Mouse (Mus musculus) MEL (cell line): ENCODE measurements around the gene Ogg1. TPM values are rescaled to one million over a fixed set of nuclear protein-coding genes. Genes with fewer than 3 reads are reported as not detected.

Experiments used
- DNase-seq: peaks from one replicate; pipeline ENCODE4 v3.0.0; 2011; ENCODE audit warnings: low read depth, low spot score
- H3K27ac ChIP-seq: 2 replicates; pipeline ENCODE4 v1.5.1; 2012; ENCODE audit warnings: low read depth, mild to moderate bottlenecking, control low read depth, low read length, moderate library complexity; ENCODE audit not compliant: control insufficient read depth
- H3K27me3 ChIP-seq, 2 experiments: fragments of 150-350 bp in 1 of 2; sonication (generic) in 1 of 2; 2 replicates each; pipeline ENCODE4 v1.6.1; 2012; ENCODE audit warnings: low read length in 2 of 2, mild to moderate bottlenecking in 2 of 2, improper control_type of control experiment in 1 of 2, moderate library complexity in 1 of 2; ENCODE audit not compliant: insufficient read depth in 2 of 2, control insufficient read depth in 1 of 2
- H3K36me3 ChIP-seq, 2 experiments: 2 replicates each; pipeline ENCODE4 v1.6.1; 2012 to 2014; ENCODE audit warnings: low read length in 2 of 2, improper control_type of control experiment in 1 of 2, inconsistent platforms in 1 of 2, mild to moderate bottlenecking in 1 of 2; ENCODE audit not compliant: insufficient read depth in 2 of 2, control insufficient read depth in 1 of 2
- H3K4me1 ChIP-seq, 2 experiments: fragments of 150-350 bp in 1 of 2; sonication (generic) in 1 of 2; 2 replicates each; pipeline ENCODE4 v1.6.1; 2012; ENCODE audit warnings: low read length in 2 of 2, improper control_type of control experiment in 1 of 2, mild to moderate bottlenecking in 1 of 2; ENCODE audit not compliant: insufficient read depth in 2 of 2, control insufficient read depth in 1 of 2
- H3K4me3 ChIP-seq, 2 experiments: fragments of 150-350 bp in 1 of 2; sonication (generic) in 1 of 2; 2 replicates each; pipeline ENCODE4 v1.5.1; 2012; ENCODE audit warnings: low read depth in 2 of 2, low read length in 2 of 2, mild to moderate bottlenecking in 2 of 2, moderate library complexity in 2 of 2, control low read depth in 1 of 2, improper control_type of control experiment in 1 of 2; ENCODE audit not compliant: control insufficient read depth in 1 of 2, insufficient read depth in 1 of 2
- H3K79me2 ChIP-seq: 2 replicates; pipeline ENCODE4 v1.6.1; 2012; ENCODE audit warnings: mild to moderate bottlenecking, low read length, moderate library complexity; ENCODE audit not compliant: control insufficient read depth, poor library complexity, insufficient read depth
- H3K9ac ChIP-seq: 2 replicates; pipeline ENCODE4 v1.6.1; 2012; ENCODE audit warnings: low read depth, mild to moderate bottlenecking, control low read depth, low read length, moderate library complexity; ENCODE audit not compliant: control insufficient read depth, poor library complexity, severe bottlenecking
- H3K9me3 ChIP-seq: fragments of 150-350 bp; sonication (generic); replicated peaks from 2 replicates; pipeline ENCODE4 v1.6.1; 2012; ENCODE audit warnings: mild to moderate bottlenecking, low read length, improper control_type of control experiment, moderate library complexity; ENCODE audit not compliant: insufficient read depth
- CTCF ChIP-seq, 3 experiments: IDR thresholded peaks in 2 of 3; conservative IDR thresholded peaks in 1 of 3; 2 replicates each; pipeline ENCODE4 v1.5.1; 2011 to 2012; ENCODE audit warnings: low read length in 3 of 3, low read depth in 2 of 3, mild to moderate bottlenecking in 2 of 3, improper control_type of control experiment in 1 of 3, inconsistent platforms in 1 of 3, mixed read lengths in 1 of 3, moderate library complexity in 1 of 3; ENCODE audit not compliant: control insufficient read depth in 1 of 3, insufficient read depth in 1 of 3, poor library complexity in 1 of 3, severe bottlenecking in 1 of 3
- E2F4 ChIP-seq: IDR thresholded peaks from 2 replicates; pipeline ENCODE4 v1.6.1; 2011; ENCODE audit warnings: low read depth, low read length, improper control_type of control experiment, borderline replicate concordance
- ELF1 ChIP-seq: IDR thresholded peaks from 2 replicates; pipeline ENCODE4 v1.6.1; 2014; ENCODE audit warnings: low read depth, mild to moderate bottlenecking, inconsistent platforms, low read length, improper control_type of control experiment, moderate library complexity
- GABPA ChIP-seq: IDR thresholded peaks from 2 replicates; pipeline ENCODE4 v1.6.1; 2012; ENCODE audit warnings: low read depth, mild to moderate bottlenecking, inconsistent platforms, low read length, improper control_type of control experiment, moderate library complexity
- GATA1 ChIP-seq: IDR thresholded peaks from 2 replicates; pipeline ENCODE4 v1.6.1; 2011; ENCODE audit warnings: low read depth, low read length, improper control_type of control experiment
- HCFC1 ChIP-seq: IDR thresholded peaks from 2 replicates; pipeline ENCODE4 v1.6.1; 2012; ENCODE audit warnings: low read depth, mild to moderate bottlenecking, inconsistent platforms, low read length, improper control_type of control experiment, moderate library complexity
- KAT2A ChIP-seq: conservative IDR thresholded peaks from 2 replicates; pipeline ENCODE4 v1.6.1; 2012; ENCODE audit warnings: low read depth, low read length, improper control_type of control experiment, inconsistent platforms
- MAFK ChIP-seq: IDR thresholded peaks from 2 replicates; pipeline ENCODE4 v1.6.1; 2011; ENCODE audit warnings: low read depth, mild to moderate bottlenecking, low read length, improper control_type of control experiment, borderline replicate concordance
- MAX ChIP-seq: IDR thresholded peaks from 2 replicates; pipeline ENCODE4 v1.6.1; 2011; ENCODE audit warnings: low read length, improper control_type of control experiment
- MAZ ChIP-seq: IDR thresholded peaks from 2 replicates; pipeline ENCODE4 v1.6.1; 2012; ENCODE audit warnings: low read depth, mild to moderate bottlenecking, inconsistent platforms, low read length, improper control_type of control experiment
- MXI1 ChIP-seq: IDR thresholded peaks from 2 replicates; pipeline ENCODE4 v1.6.1; 2011; ENCODE audit warnings: mild to moderate bottlenecking, low read depth, low read length, improper control_type of control experiment
- POLR2A ChIP-seq, 2 experiments: IDR thresholded peaks; 2 replicates each; pipeline ENCODE4 v1.6.1; 2011 to 2012; ENCODE audit warnings: low read length in 2 of 2, mild to moderate bottlenecking in 2 of 2, control low read depth in 1 of 2, improper control_type of control experiment in 1 of 2, low read depth in 1 of 2, moderate library complexity in 1 of 2; ENCODE audit not compliant: control insufficient read depth in 1 of 2, insufficient read depth in 1 of 2, poor library complexity in 1 of 2
- POLR2AphosphoS2 ChIP-seq: IDR thresholded peaks from 2 replicates; pipeline ENCODE4 v1.6.1; 2011; ENCODE audit warnings: low read length, improper control_type of control experiment
- POLR2AphosphoS5 ChIP-seq: IDR thresholded peaks from 2 replicates; pipeline ENCODE4 v1.6.1; 2012; ENCODE audit warnings: low read depth, borderline replicate concordance, mild to moderate bottlenecking, inconsistent platforms, low read length, moderate library complexity, mixed read lengths
- RAD21 ChIP-seq: IDR thresholded peaks from 2 replicates; pipeline ENCODE4 v1.6.1; 2011; ENCODE audit warnings: mild to moderate bottlenecking, low read depth, low read length, improper control_type of control experiment
- RCOR1 ChIP-seq: IDR thresholded peaks from 2 replicates; pipeline ENCODE4 v1.6.1; 2012; ENCODE audit warnings: low read depth, mild to moderate bottlenecking, inconsistent platforms, low read length, improper control_type of control experiment
- SMC3 ChIP-seq: IDR thresholded peaks from 2 replicates; pipeline ENCODE4 v1.6.1; 2011; ENCODE audit warnings: low read depth, low read length, improper control_type of control experiment
- TAL1 ChIP-seq: IDR thresholded peaks from 2 replicates; pipeline ENCODE4 v1.6.1; 2012; ENCODE audit warnings: mild to moderate bottlenecking, inconsistent platforms, low read length, moderate library complexity, mixed read lengths
- UBTF ChIP-seq: IDR thresholded peaks from 2 replicates; pipeline ENCODE4 v1.6.1; 2012; ENCODE audit warnings: low read depth, mild to moderate bottlenecking, inconsistent platforms, low read length, improper control_type of control experiment, moderate library complexity, borderline replicate concordance; ENCODE audit not compliant: insufficient read depth
- USF1 ChIP-seq: IDR thresholded peaks from 2 replicates; pipeline ENCODE4 v1.6.1; 2014; ENCODE audit warnings: low read depth, mild to moderate bottlenecking, inconsistent platforms, low read length, improper control_type of control experiment, moderate library complexity
- ZKSCAN1 ChIP-seq: IDR thresholded peaks from 2 replicates; pipeline ENCODE4 v1.6.1; 2012; ENCODE audit warnings: low read depth, mild to moderate bottlenecking, inconsistent platforms, low read length, improper control_type of control experiment, moderate library complexity
- ZMIZ1 ChIP-seq: IDR thresholded peaks from 2 replicates; pipeline ENCODE4 v1.6.1; 2012; ENCODE audit warnings: low read depth, mild to moderate bottlenecking, inconsistent platforms, low read length, improper control_type of control experiment, moderate library complexity
- ZNF384 ChIP-seq: IDR thresholded peaks from 2 replicates; pipeline ENCODE4 v1.6.1; 2012; ENCODE audit warnings: low read depth, mild to moderate bottlenecking, inconsistent platforms, low read length, improper control_type of control experiment
- polyA plus RNA-seq, 2 experiments: library from polyadenylated mRNA; stranded (reverse) in 1 of 2; unstranded in 1 of 2; fragments of >175 nt in 1 of 2; fragments of >200 nt in 1 of 2; gene quantifications; 2 replicates each; pipeline versions ENCODE4 v1.2.1 to v1.2.4; 2012; ENCODE audit warnings: low replicate concordance in 2 of 2, low read depth in 1 of 2; ENCODE audit not compliant: insufficient read length in 2 of 2, insufficient read depth in 1 of 2, missing spikeins in 1 of 2
- total RNA-seq: library from RNA; depleted of rRNA; stranded (reverse); fragments of 300-350 nt; gene quantifications from 2 replicates; pipeline ENCODE4 v1.2.3, GENCODE M21; 2012

Gene Ogg1
- total and polyA plus RNA-seq, 3 experiments, result 8.7 to 20.0 TPM; not detected in 1

DNA sequence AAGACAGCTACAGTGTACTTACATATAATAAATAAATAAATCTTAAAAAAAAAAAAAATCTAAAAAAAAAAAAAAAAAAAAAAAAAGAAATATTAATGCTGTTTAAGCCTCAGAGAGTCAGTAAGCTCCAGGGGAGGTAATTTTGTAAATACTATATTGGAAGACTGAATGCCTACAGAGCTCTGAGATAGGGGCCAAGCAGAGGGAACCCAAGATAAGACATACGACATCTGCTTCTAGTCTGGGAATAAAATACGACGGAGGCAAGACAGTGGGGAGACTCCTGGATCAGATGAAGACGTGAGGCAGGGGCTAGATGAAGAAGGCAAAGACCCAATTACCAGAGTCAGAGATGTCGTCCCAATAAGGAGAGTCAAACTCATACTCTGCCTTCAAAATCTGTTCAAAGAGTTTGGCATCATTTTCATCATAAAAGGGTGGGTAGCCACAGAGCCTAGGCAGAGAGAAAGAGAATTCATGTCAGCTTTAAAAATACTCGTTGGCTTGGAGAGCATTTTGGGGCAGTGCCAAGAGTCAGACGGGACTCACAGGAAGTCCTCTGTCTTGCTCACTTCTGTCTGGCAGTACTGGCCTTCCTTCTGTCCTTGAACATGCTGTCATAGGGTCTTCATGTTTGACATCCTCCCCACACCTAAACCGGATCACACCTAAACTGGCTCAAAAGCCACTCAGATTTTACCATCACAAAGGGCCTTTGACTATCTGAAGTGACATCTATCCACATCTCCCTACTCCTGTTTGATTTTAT is 10.3 kb downstream of the Ogg1 start:
- Histone ChIP-seq H3K27ac (no peak overlapping the region), H3K36me3 (no peaks in the 10 kb centered on the region), H3K4me3 (no peak overlapping the region), H3K9ac (no peak overlapping the region), H3K4me1 (no peaks in the 10 kb centered on the region), H3K9me3 (no peaks in the 10 kb centered on the region), H3K27me3 (no peaks in the 10 kb centered on the region), H3K79me2 (no peaks in the 10 kb centered on the region)
- TF ChIP-seq RAD21, result no peak
- TF ChIP-seq POLR2A (IDR thresholded peaks at IDR 0.05; ENCODE audit: control insufficient read depth in 1 of 2, insufficient read depth in 1 of 2, low read depth in 1 of 2, low read length in 2 of 2, poor library complexity in 1 of 2), result no peak
- TF ChIP-seq CTCF (IDR thresholded peaks at IDR 0.05 in 2 of 3, conservative IDR thresholded peaks at IDR 0.05 in 1 of 3; ENCODE audit: control insufficient read depth in 1 of 3, insufficient read depth in 1 of 3, low read depth in 2 of 3, low read length in 3 of 3, poor library complexity in 1 of 3, severe bottlenecking in 1 of 3), result no peak
- TF ChIP-seq SMC3, result no peak
- TF ChIP-seq POLR2AphosphoS2, result no peak
- TF ChIP-seq GATA1, result no peak
- no peak for TF ChIP-seq ZKSCAN1
- TF ChIP-seq MAFK, result no peak
- TF ChIP-seq USF1, result no peak
- peak; percentile 52 for DNase-seq

DNA sequence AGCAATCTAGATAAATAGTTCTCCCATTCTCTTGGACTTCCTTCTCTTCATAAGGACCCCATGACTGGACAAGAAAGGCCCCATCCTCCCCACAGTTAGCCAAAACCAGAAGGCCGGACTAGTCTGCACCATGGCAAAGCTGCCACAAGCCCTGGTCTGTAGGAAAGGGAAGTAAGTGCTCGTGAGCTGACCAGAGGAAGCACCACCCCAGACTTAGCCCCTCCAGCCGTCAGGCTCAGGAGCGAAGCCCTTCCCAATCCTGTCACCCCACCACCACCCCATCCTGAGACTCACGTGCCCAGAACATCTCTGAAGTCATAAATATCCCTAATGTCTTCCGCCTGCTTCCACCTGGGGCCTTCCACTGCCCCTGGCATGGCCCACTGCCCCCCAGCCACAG is 14.8 kb downstream of the Ogg1 start:
- Histone ChIP-seq H3K4me1 (peaks cover 4 to 18% of the 10 kb centered on the region in 2 experiments), H3K4me3 (no peak overlapping the region), H3K79me2 (no peaks in the 10 kb centered on the region), H3K27me3 (no peaks in the 10 kb centered on the region), H3K9ac (no peak overlapping the region), H3K9me3 (no peaks in the 10 kb centered on the region), H3K36me3 (peaks cover 0 to 6% of the 10 kb centered on the region in 2 experiments; a peak in 1 of 4 replicates), H3K27ac (no peak overlapping the region)
- no peak for DNase-seq
- TF ChIP-seq HCFC1 (no peak), SMC3 (no peak), POLR2AphosphoS5 (no peak), KAT2A (no peak), ZNF384 (no peak), TAL1 (no peak), ELF1 (no peak), E2F4 (no peak), MAFK (no peak), ZMIZ1 (no peak), UBTF (no peak), POLR2AphosphoS2 (no peak), ZKSCAN1 (no peak), GABPA (no peak), MAZ (no peak), CTCF (IDR thresholded peaks at IDR 0.05 in 2 of 3, conservative IDR thresholded peaks at IDR 0.05 in 1 of 3; ENCODE audit: control insufficient read depth in 1 of 3, insufficient read depth in 1 of 3, low read depth in 2 of 3, low read length in 3 of 3, poor library complexity in 1 of 3, severe bottlenecking in 1 of 3) (no peak), MAX (no peak), MXI1 (no peak), RCOR1 (no peak)
